Mouse (Mus musculus): ENCODE results near the gene Fam229a.
A peak's percentile ranks its signal among the peaks of the same experiment; 100 is the strongest.
"Not testable (repeated sequence)": the region's sequence is repeated elsewhere in the genome, so short reads cannot be mapped to it uniquely, and the experiment has no call there.

Fam229a gene

GRCm38 (mm10) chr4:129518519-129518918 lies 27.5 kb downstream of the Fam229a start:
- DNase-seq (ENCODE audit: low spot score in 2 of 2) = no peak

GRCm38 (mm10) chr4:129525338-129525737 lies 34.3 kb downstream of the Fam229a start:
- DNase-seq (ENCODE audit: low spot score in 2 of 2) = no peak

GRCm38 (mm10) chr4:129525889-129526288 lies 34.9 kb downstream of the Fam229a start:
- no peak for DNase-seq (ENCODE audit: low spot score in 2 of 2)

GRCm38 (mm10) chr4:129528901-129529300 lies 37.9 kb downstream of the Fam229a start:
- DNase-seq (ENCODE audit: low spot score in 2 of 2) = not testable (repeated sequence)

- peak; percentile 63 to 81 for DNase-seq (ENCODE audit: low spot score in 2 of 2)
Measured at GRCm38 (mm10) chr4:129540012-129540411, 49.0 kb downstream of the Fam229a start.
